Mouse (Mus musculus): ENCODE results near the gene Tesk2. TPM values are rescaled to one million over a fixed set of nuclear protein-coding genes. Genes with fewer than 3 reads are reported as not detected.

The Tesk2 gene
- total RNA-seq, 2 experiments from 2014 or later, result 1.9 to 2.1 TPM

DNA sequence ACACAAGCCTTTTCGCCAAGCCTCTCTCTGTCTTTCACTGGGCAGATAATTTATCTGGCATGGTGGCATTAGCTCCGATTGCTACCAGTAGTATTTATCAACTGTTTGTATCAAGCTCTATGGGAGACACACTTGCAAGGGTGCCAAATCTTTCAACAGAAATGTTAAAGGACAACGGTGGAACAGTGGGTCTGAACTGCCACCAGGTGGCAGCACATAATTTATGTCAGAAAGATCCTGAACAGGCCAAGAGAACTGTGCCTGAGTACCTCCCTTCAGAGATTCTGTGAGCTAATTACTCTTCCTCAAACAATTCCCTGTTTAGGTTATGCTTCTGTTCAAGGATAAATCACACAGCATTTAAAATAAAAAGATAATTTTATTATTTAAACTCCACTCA lies 1.4 kb upstream of the Tesk2 start:
- DNase-seq, result peak; percentile 75

DNA sequence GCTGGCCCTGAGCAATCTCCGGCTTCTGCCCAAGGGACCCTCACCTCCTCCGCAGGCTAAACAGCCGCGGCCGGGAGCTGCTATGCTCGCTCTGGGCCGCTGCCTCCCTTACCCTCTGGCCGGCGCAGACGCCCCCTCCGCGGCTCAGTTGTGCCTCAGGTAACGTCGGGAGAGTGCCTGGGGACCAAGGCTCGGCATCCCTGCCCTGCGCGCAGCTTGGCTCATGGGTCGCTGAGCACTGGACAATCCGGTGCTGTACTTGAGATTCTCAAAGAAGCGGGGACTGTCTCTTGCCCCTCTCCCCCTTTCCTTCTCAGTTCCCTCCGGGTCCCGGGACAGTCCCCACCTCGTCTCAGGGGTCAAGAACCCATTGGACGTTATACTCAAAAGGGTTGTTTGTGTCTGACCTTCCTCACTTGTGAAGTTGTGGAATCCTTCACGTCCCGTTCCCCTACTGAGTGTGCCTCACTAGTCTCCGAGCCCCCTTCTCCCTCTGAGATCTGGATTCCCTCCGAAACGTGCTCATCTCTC lies 415 bp downstream of the Tesk2 start:
- DNase-seq, result no peak

DNA sequence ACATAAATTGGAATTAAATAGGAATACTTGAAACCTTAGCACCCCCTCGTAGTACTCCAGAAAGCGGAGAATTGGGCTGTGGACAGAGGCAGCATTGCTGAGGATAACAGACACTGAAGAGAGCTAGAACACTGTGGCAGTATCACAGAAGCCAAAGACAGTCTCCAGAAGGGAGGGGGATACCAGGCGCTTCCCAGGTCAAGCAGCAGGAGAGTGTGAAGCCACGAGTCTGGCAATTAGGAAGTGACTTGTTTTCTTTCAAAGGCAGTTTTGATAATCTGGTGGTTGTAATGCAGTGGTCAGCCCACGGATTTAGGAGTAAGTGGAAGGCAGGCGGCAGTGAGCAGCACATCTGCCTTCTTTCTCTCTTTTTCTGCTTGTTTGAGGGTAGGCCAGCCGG lies 1.5 kb downstream of the Tesk2 start:
- DNase-seq, result no peak

GRCm38 (mm10) chr4:116725444-116725843 lies 4.7 kb downstream of the Tesk2 start:
- DNase-seq, result no peak

DNA sequence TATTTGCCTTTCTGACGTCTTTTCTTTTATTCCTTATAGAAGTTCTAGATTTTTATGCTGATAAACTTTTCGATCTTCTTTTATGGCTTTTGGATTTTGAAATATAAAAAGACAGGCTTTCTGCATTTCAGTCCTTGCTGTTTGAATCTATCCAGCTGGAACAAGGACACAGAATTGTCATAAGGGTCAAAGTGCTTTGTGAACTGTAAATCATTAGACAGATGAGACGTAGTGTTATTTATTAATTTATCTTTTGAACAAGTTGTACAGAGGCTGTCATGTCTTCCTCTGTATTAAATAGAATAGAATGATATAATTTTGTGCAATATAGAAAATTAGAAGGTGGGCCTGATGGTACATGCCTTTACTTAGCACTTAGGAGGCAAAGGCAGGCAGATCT lies 6.7 kb downstream of the Tesk2 start:
- DNase-seq, result no peak

GRCm38 (mm10) chr4:116729532-116729931 lies 8.8 kb downstream of the Tesk2 start:
- DNase-seq, result no peak

GRCm38 (mm10) chr4:116731077-116731476 lies 10.3 kb downstream of the Tesk2 start:
- DNase-seq, result no peak

DNA sequence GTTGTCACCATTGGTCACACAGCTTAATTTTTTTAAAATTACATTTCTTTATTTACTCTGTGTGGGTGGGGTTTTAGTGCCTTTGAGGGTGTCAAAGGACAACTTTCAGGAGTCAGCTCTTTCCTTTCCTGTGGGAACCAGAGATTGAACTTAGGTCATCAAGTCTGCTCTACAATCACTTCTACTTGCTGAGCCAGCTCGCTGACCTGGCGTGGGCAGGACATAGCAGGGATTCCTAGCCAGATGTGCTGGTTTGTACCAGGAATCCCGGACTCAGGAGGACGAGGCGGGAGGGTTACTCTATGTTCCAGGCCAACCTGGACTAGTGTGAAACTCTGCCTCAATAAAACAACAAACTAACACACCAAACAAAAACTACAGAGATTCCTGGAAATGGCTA lies 11.6 kb downstream of the Tesk2 start:
- DNase-seq, result no peak

- no peak for DNase-seq
Observed at GRCm38 (mm10) chr4:116734996-116735395, 14.2 kb downstream of the Tesk2 start.

- DNase-seq, result no peak
Observed at GRCm38 (mm10) chr4:116738972-116739751, 18.4 kb downstream of the Tesk2 start.

- no peak for DNase-seq
Observed at GRCm38 (mm10) chr4:116749750-116750149, 29.0 kb downstream of the Tesk2 start.

DNA sequence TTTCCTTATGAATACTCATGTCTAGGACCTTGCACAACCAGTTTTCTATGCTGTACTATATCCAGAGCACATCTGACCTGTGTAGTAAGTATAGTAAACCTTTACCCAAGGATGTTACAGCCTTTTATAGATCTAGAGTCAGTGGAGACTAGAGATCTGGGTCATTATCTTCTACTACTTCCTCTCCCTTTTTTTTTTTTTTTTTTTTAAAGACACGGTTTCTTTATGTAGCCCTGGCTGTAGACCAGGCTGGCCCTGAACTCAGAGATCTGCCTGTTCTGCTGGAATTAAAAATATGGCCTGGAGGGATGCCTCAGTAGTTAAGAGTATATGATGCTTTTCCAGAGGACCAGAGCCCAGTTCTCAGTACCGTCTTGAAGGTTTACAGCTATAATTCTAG lies 41.2 kb downstream of the Tesk2 start:
- no peak for DNase-seq

GRCm38 (mm10) chr4:116764001-116764400 lies 43.3 kb downstream of the Tesk2 start:
- DNase-seq, result no peak

DNA sequence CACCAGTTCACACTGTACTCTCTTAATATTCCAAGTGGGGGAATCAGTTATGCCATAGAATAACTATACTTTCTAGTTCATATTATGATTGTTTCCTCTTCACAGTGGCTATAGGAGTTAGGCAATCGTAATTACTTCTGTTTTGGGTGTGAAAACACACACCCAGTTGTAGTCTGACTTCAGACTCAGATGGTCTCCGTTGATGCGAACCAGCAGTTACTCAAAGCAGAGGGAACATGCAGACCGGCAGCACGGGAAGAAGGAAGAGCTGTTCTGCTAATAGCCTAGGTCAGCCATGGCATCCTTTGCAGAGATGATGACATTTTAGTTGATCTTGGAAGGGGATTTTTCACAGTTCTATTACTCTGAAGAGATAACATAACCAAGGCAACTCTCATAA lies 47.8 kb downstream of the Tesk2 start:
- no peak for DNase-seq

GRCm38 (mm10) chr4:116769060-116769459 lies 48.3 kb downstream of the Tesk2 start:
- DNase-seq, result no peak

- no peak for DNase-seq
Observed at GRCm38 (mm10) chr4:116776391-116776790, 55.6 kb downstream of the Tesk2 start.

- no peak for DNase-seq
Observed at GRCm38 (mm10) chr4:116777079-116777478, 56.3 kb downstream of the Tesk2 start.

DNA sequence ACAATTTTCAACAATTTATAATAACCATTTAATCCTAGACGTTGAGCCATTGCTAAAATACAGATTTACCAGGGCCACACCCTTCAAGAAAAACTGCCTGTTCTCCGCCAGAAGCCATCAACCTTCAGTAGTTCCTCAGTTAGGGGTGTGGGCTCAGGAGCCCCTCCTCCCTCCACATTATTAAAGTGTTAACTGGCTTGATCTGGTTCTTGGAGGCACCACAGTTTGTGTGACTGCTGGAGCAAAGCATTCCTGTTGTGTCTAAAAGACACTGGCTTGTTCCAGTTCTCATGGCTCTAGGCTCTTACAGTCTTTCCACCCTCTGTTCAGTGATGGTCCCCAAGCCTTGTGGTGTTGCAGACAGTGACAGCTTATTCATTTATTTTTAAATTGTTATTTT lies 59.8 kb downstream of the Tesk2 start:
- DNase-seq, result no peak

DNA sequence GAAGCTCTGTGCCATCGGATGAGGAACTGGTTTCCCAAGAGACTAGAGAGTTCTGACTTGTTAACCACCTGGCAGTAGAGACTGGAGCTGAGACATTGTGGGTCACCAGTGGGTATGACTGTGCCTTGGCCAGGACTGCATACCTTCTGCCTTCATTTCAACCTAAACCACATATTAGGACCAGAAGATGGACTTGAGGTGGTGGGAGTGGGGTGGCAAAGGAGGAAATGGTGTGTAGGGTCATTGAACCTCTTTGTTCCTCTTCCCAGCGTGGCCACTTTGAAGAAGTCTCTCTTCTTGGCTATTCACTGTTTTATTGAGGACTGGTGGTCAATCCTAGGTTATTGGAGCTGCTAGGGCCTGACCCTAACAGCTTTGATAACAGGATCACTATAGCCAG lies 60.6 kb downstream of the Tesk2 start:
- DNase-seq, result no peak

GRCm38 (mm10) chr4:116782171-116782570 lies 61.4 kb downstream of the Tesk2 start:
- DNase-seq, result no peak

GRCm38 (mm10) chr4:116786587-116786986 lies 65.8 kb downstream of the Tesk2 start:
- DNase-seq, result no peak

- no peak for DNase-seq
Observed at GRCm38 (mm10) chr4:116787985-116788760, 67.4 kb downstream of the Tesk2 start.

- DNase-seq, result peak; percentile 87
Observed at GRCm38 (mm10) chr4:116788956-116789355, 68.2 kb downstream of the Tesk2 start.

- DNase-seq, result no peak
Observed at GRCm38 (mm10) chr4:116792453-116792852, 71.7 kb downstream of the Tesk2 start.

All from heart, postnatal 4 days (tissue).